Mouse (Mus musculus): ENCODE measurements around the gene Syce1l.

Syce1l gene

DNA sequence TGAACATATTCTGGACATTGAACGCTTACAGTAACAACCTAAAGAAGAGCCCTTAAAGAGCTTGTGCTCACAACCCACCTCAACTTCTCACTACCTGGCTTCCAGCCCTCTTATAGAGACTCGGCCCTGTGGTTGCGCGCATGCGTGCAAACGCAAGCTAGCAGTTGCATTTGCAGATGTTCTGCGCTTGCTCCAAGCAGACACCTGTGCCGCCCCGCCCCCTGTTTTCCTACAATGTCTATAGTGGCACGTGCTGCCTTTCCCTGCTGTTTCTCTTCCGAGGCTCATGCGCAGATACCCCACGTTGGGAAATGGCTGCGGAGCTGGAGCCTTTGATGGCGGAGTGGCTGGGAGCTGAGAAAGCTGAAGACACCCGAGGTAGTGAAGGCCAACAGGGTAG is at the start of gene Syce1l:
TSS of gene Syce1l (plus strand) at position 288 of the 400 bp plus-strand sequence.
- Histone ChIP-seq H3K27me3 (ENCODE audit: control insufficient read depth, insufficient read depth, low read length, poor library complexity, severe bottlenecking) (no peaks in the 10 kb centered on the region), H3K36me3 (ENCODE audit: control insufficient read depth, insufficient read depth, low read length, poor library complexity, severe bottlenecking) (peaks cover 5% of the 10 kb centered on the region)
- DNase-seq (ENCODE audit: low read depth, low spot score), result no peak

DNA sequence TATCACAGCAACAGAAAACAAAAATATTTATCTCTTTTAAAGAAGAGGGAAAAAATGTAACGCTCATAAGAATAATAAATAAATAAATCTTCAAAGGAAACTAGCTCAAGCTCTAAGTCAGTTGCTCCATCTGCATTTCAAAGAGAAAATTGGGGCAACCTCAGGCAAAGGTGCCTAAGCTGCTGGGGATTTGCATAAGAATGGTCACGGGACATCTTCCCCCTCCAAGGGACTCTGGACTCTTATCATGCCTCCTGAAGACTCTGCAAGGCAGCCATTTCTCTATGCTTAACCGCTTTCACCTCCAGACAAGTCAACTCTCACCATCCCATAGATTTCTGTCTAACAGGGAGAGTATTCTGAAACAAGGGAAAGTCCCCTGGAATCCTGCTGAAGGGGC is 44.6 kb upstream of the Syce1l start:
- no peak for DNase-seq (ENCODE audit: low read depth, low spot score)
- no peaks in the 10 kb centered on the region for H3K36me3 ChIP-seq (ENCODE audit: control insufficient read depth, insufficient read depth, low read length, poor library complexity, severe bottlenecking)
- no peaks in the 10 kb centered on the region for H3K27me3 ChIP-seq (ENCODE audit: control insufficient read depth, insufficient read depth, low read length, poor library complexity, severe bottlenecking)

DNA sequence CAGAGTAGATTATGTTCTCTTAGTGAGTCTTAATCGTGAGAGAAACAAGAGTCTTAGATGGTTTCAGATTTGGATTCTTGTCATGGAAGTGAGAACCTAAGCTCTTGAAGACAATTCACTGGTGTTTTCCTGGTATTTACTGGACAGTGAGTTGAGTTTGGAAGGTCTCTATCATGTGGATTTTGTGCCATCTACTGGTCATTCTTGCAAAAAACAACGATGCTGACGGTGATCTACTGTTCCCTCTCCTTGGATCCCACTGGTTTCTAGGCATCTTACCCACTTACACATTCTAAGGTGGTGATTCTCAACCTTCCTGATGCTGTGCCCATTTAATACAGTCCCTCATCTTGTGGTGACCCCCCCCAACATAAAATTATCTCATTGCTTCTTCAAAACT is 10.4 kb upstream of the Syce1l start:
- Histone ChIP-seq H3K36me3 (ENCODE audit: control insufficient read depth, insufficient read depth, low read length, poor library complexity, severe bottlenecking) (no peaks in the 10 kb centered on the region), H3K27me3 (ENCODE audit: control insufficient read depth, insufficient read depth, low read length, poor library complexity, severe bottlenecking) (no peaks in the 10 kb centered on the region)
- DNase-seq (ENCODE audit: low read depth, low spot score), result peak; percentile 59

DNA sequence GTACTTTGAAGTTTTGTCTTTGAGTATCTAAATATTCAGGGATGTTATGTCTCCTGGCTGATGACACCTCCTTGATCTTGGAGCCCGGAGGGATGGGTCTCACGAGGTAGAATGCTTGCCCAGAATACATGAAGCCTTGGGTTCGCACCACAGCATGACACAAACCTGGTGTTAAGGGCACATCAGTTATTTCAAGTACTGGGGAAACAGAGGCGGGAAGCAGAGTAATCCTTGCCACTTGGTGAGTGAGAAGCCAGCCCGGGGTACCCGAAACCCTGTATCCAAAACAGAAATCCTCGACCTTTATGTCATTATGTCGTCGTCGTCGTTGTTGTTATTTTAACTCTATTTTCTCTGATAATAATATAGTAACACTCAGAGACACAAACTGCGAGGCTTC is 8.9 kb upstream of the Syce1l start:
- Histone ChIP-seq H3K36me3 (ENCODE audit: control insufficient read depth, insufficient read depth, low read length, poor library complexity, severe bottlenecking) (no peaks in the 10 kb centered on the region), H3K27me3 (ENCODE audit: control insufficient read depth, insufficient read depth, low read length, poor library complexity, severe bottlenecking) (no peaks in the 10 kb centered on the region)
- DNase-seq (ENCODE audit: low read depth, low spot score), result no peak

DNA sequence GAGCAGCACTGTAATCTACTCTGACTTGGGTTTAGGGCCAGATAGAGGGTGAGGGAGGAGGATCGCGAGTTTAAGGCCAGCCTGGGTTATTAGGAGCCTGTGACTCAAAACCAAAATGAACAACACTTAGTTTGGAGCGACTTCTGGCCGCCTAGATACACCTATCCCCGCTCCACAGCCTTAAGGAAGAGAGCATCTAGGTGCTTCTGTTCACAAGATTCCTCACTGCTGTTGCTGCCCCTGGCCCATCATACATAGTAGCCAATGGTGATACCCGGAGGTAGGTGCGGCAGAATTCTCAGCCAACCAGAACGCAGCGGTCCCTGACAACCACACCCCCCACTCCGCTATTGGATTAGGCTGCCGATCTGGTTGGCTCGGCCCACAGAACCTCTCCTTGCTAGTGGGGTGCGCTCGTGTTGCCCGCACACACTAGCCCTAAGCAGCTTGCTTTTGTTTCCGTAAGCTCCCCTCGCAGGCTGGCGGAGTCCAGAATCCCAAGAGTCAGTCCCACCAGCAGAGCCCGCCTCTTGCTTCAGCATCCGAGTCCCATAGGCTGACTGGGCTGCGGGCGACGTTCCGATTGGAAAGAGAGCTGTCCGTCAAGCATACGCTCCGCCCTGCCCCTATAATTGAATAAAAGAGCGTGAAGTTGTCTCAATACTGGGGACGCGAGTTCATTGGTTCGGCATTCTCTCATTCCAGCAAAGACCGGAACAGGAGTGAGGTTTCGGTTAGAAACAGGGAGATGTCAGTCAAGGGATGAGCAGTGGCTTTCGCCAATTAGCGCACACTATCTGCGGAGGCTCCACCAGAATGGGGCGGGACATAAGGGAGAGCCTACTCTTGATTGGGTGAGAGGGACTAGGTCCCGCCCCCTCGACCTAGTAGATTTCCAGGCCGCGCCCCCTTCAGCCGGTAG is 8.1 kb upstream of the Syce1l start, which contains the start of gene Mon1b:
TSS of gene Mon1b (plus strand) at position 918 of the 922 bp plus-strand sequence.
- DNase-seq (ENCODE audit: low read depth, low spot score), result peak; percentile 99
- H3K36me3 ChIP-seq (ENCODE audit: control insufficient read depth, insufficient read depth, low read length, poor library complexity, severe bottlenecking), result no peaks in the 10 kb centered on the region
- no peaks in the 10 kb centered on the region for H3K27me3 ChIP-seq (ENCODE audit: control insufficient read depth, insufficient read depth, low read length, poor library complexity, severe bottlenecking)

DNA sequence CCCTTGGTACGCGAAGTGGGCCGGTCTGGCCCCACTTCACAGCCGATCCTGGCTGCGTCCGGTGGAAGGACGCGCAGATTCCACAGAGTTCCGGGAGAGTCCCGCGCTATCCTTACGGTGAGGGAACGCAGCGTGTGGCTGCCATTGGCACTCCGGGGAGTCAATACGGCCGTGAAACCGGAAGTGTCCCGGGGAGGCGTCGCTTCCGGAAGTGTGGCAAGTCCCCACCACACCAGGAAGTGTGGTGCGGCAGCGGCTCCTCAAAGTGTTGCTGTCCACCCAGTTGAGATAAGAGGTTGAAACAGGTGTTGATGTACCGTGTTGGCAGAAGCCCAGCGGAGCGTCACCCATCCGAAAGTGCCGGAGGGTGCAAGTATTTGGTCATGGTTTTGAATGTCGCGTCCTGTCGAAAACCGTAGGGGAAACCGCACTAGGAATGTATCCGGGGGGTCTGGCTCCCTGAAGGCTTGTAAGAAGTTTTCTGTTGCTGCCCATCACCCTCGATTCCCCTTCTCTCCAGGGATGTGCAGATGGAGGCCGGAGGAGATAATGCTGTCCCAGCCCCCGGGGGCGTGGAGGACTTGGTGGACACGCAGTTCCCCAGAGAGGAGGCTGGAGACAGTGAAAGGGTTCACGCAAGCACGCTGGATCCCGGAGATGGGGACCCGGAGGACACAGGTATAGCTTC is 7.3 kb upstream of the Syce1l start:
- Histone ChIP-seq H3K36me3 (ENCODE audit: control insufficient read depth, insufficient read depth, low read length, poor library complexity, severe bottlenecking) (peaks cover 2% of the 10 kb centered on the region), H3K27me3 (ENCODE audit: control insufficient read depth, insufficient read depth, low read length, poor library complexity, severe bottlenecking) (no peaks in the 10 kb centered on the region)
- no peak for DNase-seq (ENCODE audit: low read depth, low spot score)

DNA sequence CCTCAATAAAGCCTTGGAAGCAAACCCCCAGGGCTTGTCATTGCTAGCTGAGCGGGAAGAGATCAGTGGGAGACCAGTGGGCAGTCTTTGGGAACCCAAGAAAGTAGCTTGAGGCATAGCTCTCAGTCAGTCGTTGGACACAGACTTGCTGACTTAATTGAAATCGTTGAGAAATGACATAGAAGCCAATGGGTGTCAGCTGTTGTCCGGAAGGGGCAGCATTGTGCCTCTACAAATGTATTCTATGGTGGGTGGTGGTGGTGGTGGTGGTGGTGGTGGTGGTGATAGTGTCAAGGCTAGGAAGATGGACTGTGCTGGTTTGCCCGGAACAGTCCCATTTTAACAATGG is 6.8 kb upstream of the Syce1l start:
- peak; percentile 23 for DNase-seq (ENCODE audit: low read depth, low spot score)
- Histone ChIP-seq H3K27me3 (ENCODE audit: control insufficient read depth, insufficient read depth, low read length, poor library complexity, severe bottlenecking) (no peaks in the 10 kb centered on the region), H3K36me3 (ENCODE audit: control insufficient read depth, insufficient read depth, low read length, poor library complexity, severe bottlenecking) (peaks cover 2% of the 10 kb centered on the region)

DNA sequence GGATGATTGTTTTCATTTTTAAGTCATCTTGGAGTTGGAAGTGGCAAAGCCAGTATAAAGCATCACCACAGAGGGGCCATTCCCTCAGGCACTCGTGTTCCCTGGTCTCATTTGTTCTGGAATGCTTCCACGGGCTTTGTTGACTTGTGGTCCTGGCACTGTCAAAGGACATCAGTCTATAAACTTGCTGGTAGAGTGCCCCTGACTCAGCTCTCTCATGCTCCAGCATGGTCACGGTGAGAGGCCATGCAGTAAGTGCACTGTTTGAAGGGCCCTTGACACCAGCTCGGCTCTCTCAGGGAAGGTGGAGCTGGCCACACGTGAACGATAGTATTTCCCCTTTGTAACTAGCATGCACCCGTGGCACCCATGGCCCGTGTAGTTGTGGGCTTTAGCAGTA is 2.7 kb upstream of the Syce1l start:
- no peaks in the 10 kb centered on the region for H3K27me3 ChIP-seq (ENCODE audit: control insufficient read depth, insufficient read depth, low read length, poor library complexity, severe bottlenecking)
- no peak for DNase-seq (ENCODE audit: low read depth, low spot score)
- H3K36me3 ChIP-seq (ENCODE audit: control insufficient read depth, insufficient read depth, low read length, poor library complexity, severe bottlenecking), result peaks cover 5% of the 10 kb centered on the region

DNA sequence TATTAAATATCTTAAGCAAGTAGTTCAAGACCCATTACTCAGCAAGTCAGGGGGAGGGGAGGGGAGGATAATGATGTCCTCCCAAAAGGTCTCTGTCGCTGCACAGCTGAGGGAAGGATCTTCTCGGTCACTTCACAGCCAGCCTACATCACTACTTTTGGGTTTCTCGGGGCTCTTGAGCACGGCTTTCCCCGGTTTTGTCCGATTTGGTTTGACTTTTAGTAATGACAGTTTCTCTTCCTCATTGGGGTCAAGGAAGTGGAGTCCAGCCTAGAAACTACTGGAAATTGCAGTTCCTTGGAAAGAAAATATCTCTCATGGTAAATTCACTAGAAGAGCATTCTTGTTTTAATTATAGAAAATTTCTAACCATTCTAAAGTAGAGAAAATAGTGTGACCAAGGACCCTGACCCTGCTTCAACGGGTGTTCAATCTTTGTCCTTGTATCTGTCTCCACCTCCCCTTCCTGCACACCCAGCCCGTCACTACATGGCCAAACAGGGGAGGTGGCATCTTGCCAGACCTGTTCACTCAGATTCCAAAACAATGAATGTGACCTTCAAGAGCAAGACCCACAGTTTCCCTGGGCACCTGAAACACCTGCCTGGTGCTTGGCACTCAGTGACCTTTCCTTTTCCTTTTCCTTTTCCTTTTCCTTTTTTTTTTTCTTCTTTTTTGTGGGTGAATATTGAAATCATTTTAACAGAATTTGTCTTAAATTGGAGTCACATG is 632 bp downstream of the Syce1l start:
- DNase-seq (ENCODE audit: low read depth, low spot score), result no peak
- Histone ChIP-seq H3K27me3 (ENCODE audit: control insufficient read depth, insufficient read depth, low read length, poor library complexity, severe bottlenecking) (no peaks in the 10 kb centered on the region), H3K36me3 (ENCODE audit: control insufficient read depth, insufficient read depth, low read length, poor library complexity, severe bottlenecking) (peaks cover 5% of the 10 kb centered on the region)

DNA sequence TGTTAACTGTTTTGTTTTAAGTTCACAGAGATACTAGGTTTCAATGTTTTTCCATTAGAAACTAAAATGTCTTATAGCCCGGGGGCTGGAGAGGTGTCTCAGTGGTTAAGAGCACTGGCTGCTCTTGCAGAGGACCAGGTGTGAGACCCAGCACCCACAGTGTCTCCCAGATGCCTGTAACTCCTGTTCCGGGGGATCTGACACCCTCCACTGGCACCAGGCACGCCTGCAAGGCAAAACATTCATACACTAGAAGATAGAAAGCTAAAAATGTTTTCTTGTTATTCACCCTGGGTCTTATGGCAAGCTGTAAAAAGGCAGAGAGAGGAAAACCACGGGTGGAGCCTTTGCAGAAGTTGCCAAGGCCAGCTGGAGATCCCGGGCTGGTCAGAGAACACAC is 2.2 kb downstream of the Syce1l start:
- H3K27me3 ChIP-seq (ENCODE audit: control insufficient read depth, insufficient read depth, low read length, poor library complexity, severe bottlenecking), result no peaks in the 10 kb centered on the region
- DNase-seq (ENCODE audit: low read depth, low spot score), result no peak
- peaks cover 5% of the 10 kb centered on the region for H3K36me3 ChIP-seq (ENCODE audit: control insufficient read depth, insufficient read depth, low read length, poor library complexity, severe bottlenecking)

DNA sequence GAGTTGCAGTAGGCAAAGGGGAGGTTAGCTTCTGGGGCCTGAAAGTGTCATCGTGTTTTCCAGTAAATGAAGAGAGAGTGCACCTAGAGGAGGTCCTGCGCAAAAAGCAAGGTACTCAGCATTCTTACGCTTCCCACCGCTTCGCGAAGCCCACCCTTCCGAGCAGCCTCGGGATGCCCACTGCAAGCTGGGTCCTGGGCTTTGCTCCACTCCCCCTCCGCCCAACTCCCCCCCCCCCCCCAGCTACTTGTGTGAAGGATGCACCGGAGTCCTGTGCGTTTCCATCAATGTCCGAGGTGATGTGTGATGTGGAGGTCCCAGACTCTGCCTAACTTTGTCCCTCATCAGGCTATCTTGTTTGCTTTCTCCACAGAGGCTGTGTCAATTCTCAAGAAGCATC is 9.4 kb downstream of the Syce1l start:
- DNase-seq (ENCODE audit: low read depth, low spot score), result no peak
- H3K36me3 ChIP-seq (ENCODE audit: control insufficient read depth, insufficient read depth, low read length, poor library complexity, severe bottlenecking), result no peaks in the 10 kb centered on the region
- H3K27me3 ChIP-seq (ENCODE audit: control insufficient read depth, insufficient read depth, low read length, poor library complexity, severe bottlenecking), result no peaks in the 10 kb centered on the region

DNA sequence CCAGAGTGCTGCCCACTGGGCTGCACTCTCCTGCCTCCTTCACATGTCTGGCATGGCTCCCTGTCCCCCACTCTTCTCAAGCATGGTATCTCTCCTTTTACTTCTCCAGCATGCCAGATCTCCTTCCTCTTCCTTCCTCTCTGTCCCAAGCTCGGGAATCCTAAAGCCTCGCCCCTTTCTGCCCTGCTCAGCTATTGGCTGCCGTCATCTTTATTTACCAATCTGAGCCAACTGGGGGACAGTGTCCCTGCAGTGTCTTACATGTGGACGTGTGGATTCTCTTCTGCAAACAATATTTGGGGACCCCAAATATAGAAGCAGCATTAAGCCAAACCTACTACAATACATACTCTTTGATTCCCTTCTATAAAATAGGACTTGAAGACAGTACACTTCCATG is 10.1 kb downstream of the Syce1l start:
- H3K27me3 ChIP-seq (ENCODE audit: control insufficient read depth, insufficient read depth, low read length, poor library complexity, severe bottlenecking), result no peaks in the 10 kb centered on the region
- no peaks in the 10 kb centered on the region for H3K36me3 ChIP-seq (ENCODE audit: control insufficient read depth, insufficient read depth, low read length, poor library complexity, severe bottlenecking)
- DNase-seq (ENCODE audit: low read depth, low spot score), result no peak

DNA sequence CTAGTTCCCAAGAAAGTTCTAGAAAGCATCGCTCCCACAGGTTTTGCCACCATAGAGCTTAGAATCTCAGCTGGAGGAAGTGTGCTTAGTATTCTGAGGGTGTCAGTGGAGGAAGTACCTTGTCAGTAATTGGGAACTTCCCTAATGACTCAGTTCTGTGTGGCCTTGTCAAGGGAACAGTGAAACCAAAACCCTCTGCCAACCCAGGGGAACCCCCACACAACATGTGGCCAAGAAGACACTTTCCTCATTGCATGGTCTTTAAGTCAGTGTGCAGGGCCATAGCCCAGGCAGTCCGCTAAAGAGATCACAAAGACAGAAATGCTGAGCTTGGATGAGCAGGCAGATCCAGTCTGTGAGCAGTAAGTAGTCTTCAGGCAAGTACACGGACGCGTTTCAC is 13.1 kb downstream of the Syce1l start:
- no peaks in the 10 kb centered on the region for H3K27me3 ChIP-seq (ENCODE audit: control insufficient read depth, insufficient read depth, low read length, poor library complexity, severe bottlenecking)
- peak; percentile 66 for DNase-seq (ENCODE audit: low read depth, low spot score)
- no peaks in the 10 kb centered on the region for H3K36me3 ChIP-seq (ENCODE audit: control insufficient read depth, insufficient read depth, low read length, poor library complexity, severe bottlenecking)

DNA sequence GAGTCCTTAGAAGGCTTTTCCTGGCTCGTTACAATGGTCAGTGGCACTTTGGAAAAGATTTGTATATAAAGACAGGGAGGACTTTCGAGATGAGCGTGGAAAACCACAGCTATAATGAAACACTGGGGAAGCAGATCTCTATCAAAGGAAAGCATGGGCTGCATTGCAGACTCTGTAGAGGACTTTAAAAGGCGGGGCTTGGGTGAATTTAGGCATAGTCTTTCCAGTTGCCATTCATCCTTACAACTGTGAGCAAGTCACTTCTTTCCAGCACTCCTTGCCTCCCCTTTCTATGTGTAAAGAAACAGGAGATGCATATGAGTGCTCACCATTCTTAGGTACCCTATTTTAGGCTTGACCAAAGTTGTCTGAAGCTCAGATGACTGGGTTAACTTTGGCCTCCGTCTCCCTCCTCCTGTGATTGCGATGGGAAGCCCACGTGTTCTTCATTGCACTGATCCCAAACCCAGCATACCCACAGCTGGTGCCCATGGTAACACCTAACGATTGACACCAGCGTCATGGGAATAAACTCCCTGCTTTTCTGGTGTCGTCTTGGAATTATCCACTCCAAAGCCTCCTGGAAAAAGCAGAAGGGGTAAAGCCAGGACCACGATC is 13.8 kb downstream of the Syce1l start:
- Histone ChIP-seq H3K36me3 (ENCODE audit: control insufficient read depth, insufficient read depth, low read length, poor library complexity, severe bottlenecking) (no peaks in the 10 kb centered on the region), H3K27me3 (ENCODE audit: control insufficient read depth, insufficient read depth, low read length, poor library complexity, severe bottlenecking) (no peaks in the 10 kb centered on the region)
- DNase-seq (ENCODE audit: low read depth, low spot score), result no peak

All from splenic B cell, adult 2 months (primary cell).